Mouse (Mus musculus) lung, embryonic 16.5 days (tissue): ENCODE results near the gene Gm14214. TPM values are rescaled to one million over a fixed set of nuclear protein-coding genes. Genes with fewer than 3 reads are reported as not detected.

Source experiments
- ATAC-seq: fragments of 200-750 bp; cut with Nextera tagmentation; 2 replicates; pipeline ENCODE4 v1.8.0; 2017; ENCODE audit warnings: low read depth, mild to moderate bottlenecking, moderate library complexity
- H3K27ac ChIP-seq: fragments of 300-500 bp; sonication (generic); 2 replicates; pipeline ENCODE4 v1.5.1; 2014; ENCODE audit warnings: mild to moderate bottlenecking, control low read depth, low read length
- H3K27me3 ChIP-seq: fragments of 300-500 bp; sonication (generic); 2 replicates; pipeline ENCODE4 v1.6.1; 2014; ENCODE audit warnings: low read depth, low read length, mixed read lengths; ENCODE audit not compliant: control insufficient read depth, insufficient read depth
- H3K36me3 ChIP-seq: fragments of 300-500 bp; sonication (generic); 2 replicates; pipeline ENCODE4 v1.6.1; 2014; ENCODE audit warnings: low read length; ENCODE audit not compliant: control insufficient read depth, insufficient read depth
- H3K4me1 ChIP-seq: fragments of 300-500 bp; sonication (generic); replicated peaks from 2 replicates; pipeline ENCODE4 v1.6.1; 2014; ENCODE audit warnings: low read length, mixed read lengths; ENCODE audit not compliant: control insufficient read depth, insufficient read depth
- H3K4me2 ChIP-seq: fragments of 300-500 bp; sonication (generic); 2 replicates; pipeline ENCODE4 v1.6.1; 2014; ENCODE audit warnings: low read depth, low read length, control low read depth
- H3K4me3 ChIP-seq: fragments of 300-500 bp; sonication (generic); 2 replicates; pipeline ENCODE4 v1.5.1; 2014; ENCODE audit warnings: mild to moderate bottlenecking, low read length, control low read depth
- H3K9ac ChIP-seq: fragments of 300-500 bp; sonication (generic); 2 replicates; pipeline ENCODE4 v1.6.1; 2014; ENCODE audit warnings: low read length, control low read depth
- H3K9me3 ChIP-seq: fragments of 300-500 bp; sonication (generic); 2 replicates; pipeline ENCODE4 v1.6.1; 2016; ENCODE audit warnings: low read length; ENCODE audit not compliant: control insufficient read depth
- WGBS: fragments of 180-500 bp; shearing (Covaris S2); extraction: QIAGEN DNeasy Blood & Tissue Kit; methylation state at CpG from one replicate; pipeline ENCODE4 v1.1.7; 2014; 5-methylcytosine and 5-hydroxymethylcytosine counted together
- polyA plus RNA-seq: library from polyadenylated mRNA; unstranded; fragments of >200 nt; fragmentation: Nextera tagmentation; extraction: Ambion mirVana; gene quantifications from 2 replicates; pipeline ENCODE4 v1.2.1, GENCODE M21; 2015

Gm14214 gene
- polyA plus RNA-seq, 1 experiment from 2014 or later, result not detected

DNA sequence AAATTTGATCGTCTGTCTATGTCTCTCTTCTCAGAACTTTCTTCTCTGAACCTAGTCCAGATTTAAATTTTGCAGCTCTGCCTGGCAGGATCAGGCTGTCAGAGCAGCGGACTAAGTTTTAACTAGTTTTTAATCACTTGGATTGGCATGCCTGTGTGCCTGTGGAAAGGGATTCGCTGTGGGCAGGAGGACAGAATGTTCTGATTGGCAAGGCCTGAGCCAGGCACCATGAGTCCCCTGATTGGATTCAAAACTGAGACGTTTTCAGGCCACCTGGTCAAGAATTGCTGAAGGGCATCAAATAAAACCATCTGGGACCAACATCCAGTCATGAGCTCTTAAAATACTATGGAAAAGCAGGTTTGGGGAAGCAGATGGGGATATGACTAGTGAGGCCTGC lies 12.5 kb upstream of the Gm14214 start:
- Histone ChIP-seq H3K9me3 (no peaks in the 10 kb centered on the region), H3K9ac (no peak overlapping the region), H3K4me3 (no peak overlapping the region), H3K4me2 (no peak overlapping the region), H3K4me1 (no peaks in the 10 kb centered on the region), H3K36me3 (no peaks in the 10 kb centered on the region), H3K27me3 (no peaks in the 10 kb centered on the region), H3K27ac (no peak overlapping the region)
- WGBS, result 65% methylated on average over 4 of the region's 4 CpGs
- ATAC-seq, result no peak

GRCm38 (mm10) chr2:154779648-154780047 lies 9.8 kb upstream of the Gm14214 start:
- Histone ChIP-seq H3K27me3 (no peaks in the 10 kb centered on the region), H3K27ac (no peak overlapping the region), H3K9me3 (no peaks in the 10 kb centered on the region), H3K4me2 (no peak overlapping the region), H3K4me1 (no peaks in the 10 kb centered on the region), H3K9ac (no peak overlapping the region), H3K4me3 (no peak overlapping the region), H3K36me3 (no peaks in the 10 kb centered on the region)
- ATAC-seq, result no peak
- WGBS, result 54% methylated on average over 3 of the region's 3 CpGs

GRCm38 (mm10) chr2:154776496-154776895 lies 6.7 kb upstream of the Gm14214 start:
- no peak for ATAC-seq
- Histone ChIP-seq H3K36me3 (no peaks in the 10 kb centered on the region), H3K9ac (no peak overlapping the region), H3K27me3 (no peaks in the 10 kb centered on the region), H3K4me2 (no peak overlapping the region), H3K4me3 (no peak overlapping the region), H3K27ac (no peak overlapping the region), H3K9me3 (no peaks in the 10 kb centered on the region), H3K4me1 (no peaks in the 10 kb centered on the region)
- 68% methylated on average over 7 of the region's 7 CpGs for WGBS

DNA sequence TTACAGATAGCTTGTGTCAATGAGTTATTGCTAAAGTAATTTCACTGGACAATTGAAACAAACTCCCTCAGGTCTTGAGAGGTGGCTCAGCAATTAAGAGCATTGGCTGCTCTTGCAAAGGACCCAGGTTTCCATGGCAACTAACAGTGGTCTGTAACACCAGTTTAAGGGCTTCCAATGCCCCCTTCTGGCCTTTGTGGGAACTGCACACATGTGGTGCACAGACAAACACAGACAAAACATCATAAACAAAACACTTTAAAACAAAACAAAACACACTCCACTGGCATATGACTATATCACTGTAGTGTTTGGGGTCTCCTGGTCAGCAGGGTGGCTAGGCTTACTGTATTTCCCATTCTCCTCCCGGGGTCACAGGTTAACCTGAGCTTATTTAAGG lies 4.2 kb upstream of the Gm14214 start:
- no peaks in the 10 kb centered on the region for H3K27me3 ChIP-seq
- H3K4me3 ChIP-seq, result no peak overlapping the region
- no peak overlapping the region for H3K9ac ChIP-seq
- no peaks in the 10 kb centered on the region for H3K36me3 ChIP-seq
- no peak overlapping the region for H3K4me2 ChIP-seq
- ATAC-seq, result no peak
- 77% methylated on average over 1 of the region's 1 CpGs for WGBS
- H3K27ac ChIP-seq, result no peak overlapping the region
- no peaks in the 10 kb centered on the region for H3K9me3 ChIP-seq
- no peaks in the 10 kb centered on the region for H3K4me1 ChIP-seq

DNA sequence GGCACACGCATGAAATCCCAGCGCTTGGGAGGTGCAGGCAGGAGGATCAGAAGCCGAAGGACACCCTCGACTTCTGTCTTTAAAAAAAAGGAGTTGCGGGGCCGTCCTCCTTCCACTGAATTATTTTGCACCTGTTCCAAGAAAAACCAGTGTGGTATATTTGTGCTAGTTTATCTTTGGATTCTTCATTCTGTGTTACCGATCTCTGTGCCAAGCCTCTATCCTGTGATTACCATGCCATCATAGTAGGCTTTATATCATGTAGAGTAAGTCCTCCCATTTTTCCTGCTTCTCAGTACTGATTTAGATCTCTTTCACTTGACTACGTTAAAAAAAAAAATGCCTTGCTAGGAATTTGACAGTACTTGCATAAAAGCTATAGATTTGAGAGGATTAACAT lies 1.8 kb upstream of the Gm14214 start:
- no peak for ATAC-seq
- H3K36me3 ChIP-seq, result no peaks in the 10 kb centered on the region
- WGBS, result 71% methylated on average over 8 of the region's 8 CpGs

GRCm38 (mm10) chr2:154767051-154767450 lies 2.8 kb downstream of the Gm14214 start:
- ATAC-seq, result no peak
- Histone ChIP-seq H3K36me3 (no peaks in the 10 kb centered on the region), H3K4me2 (no peak overlapping the region), H3K27ac (no peak overlapping the region), H3K9ac (no peak overlapping the region), H3K4me1 (peaks cover 13% of the 10 kb centered on the region), H3K4me3 (no peak overlapping the region), H3K9me3 (no peaks in the 10 kb centered on the region), H3K27me3 (no peaks in the 10 kb centered on the region)
- WGBS, result 84% methylated on average over 6 of the region's 6 CpGs

More for the DNA sequence above, 1.8 kb upstream of the Gm14214 start:
- H3K9me3 ChIP-seq, result no peaks in the 10 kb centered on the region
- no peaks in the 10 kb centered on the region for H3K4me1 ChIP-seq
- H3K4me2 ChIP-seq, result no peak overlapping the region
- no peak overlapping the region for H3K9ac ChIP-seq
- H3K27ac ChIP-seq, result no peak overlapping the region
- H3K4me3 ChIP-seq, result no peak overlapping the region
- no peaks in the 10 kb centered on the region for H3K27me3 ChIP-seq

GRCm38 (mm10) chr2:154765554-154766008 lies 4.2 kb downstream of the Gm14214 start:
- Histone ChIP-seq H3K9ac (no peak overlapping the region), H3K9me3 (no peaks in the 10 kb centered on the region), H3K27me3 (no peaks in the 10 kb centered on the region), H3K27ac (no peak overlapping the region), H3K36me3 (no peaks in the 10 kb centered on the region), H3K4me3 (no peak overlapping the region), H3K4me2 (0 out of 2 replicates have a peak overlapping the region, but pooled peaks have one; percentile 14), H3K4me1 (peaks cover 13% of the 10 kb centered on the region)
- peak; percentile 88 for ATAC-seq
- WGBS, result 36% methylated on average over 8 of the region's 8 CpGs

DNA sequence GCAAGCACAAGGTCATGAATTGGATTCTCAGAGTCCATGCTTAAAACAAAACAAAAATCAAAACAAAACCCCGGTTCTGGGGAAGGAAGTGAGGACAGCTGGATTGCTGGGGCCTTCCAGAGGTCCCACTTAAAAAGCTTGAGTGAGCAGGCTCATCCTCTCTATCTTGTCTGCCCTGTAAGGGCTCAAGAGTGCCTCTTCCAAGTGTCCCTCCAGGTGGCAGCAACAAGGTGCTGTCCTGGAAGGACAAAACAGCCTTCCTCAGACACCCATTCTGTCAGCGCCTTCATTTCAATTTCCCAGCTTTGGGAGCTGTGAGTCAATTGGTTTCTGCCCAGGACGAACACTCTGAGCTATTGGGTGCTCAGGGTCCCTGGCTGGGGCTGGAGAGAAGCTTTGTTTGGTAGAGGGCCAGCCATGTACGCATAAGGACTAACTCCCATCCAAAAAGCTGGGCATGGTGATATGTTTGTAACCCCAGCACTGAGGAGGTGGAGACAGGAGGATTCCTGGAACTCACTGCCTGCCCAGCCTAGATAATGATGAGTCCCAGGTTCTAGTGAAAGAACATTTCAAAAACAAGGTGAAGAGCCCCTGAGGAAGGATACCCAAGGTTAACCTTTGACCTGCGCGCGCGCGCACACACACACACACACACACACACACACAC lies 4.9 kb downstream of the Gm14214 start:
- Histone ChIP-seq H3K9me3 (no peaks in the 10 kb centered on the region), H3K27ac (0 out of 2 replicates have a peak overlapping the region, but pooled peaks have one; percentile 31), H3K4me2 (no peak overlapping the region), H3K4me1 (peaks cover 13% of the 10 kb centered on the region), H3K36me3 (no peaks in the 10 kb centered on the region), H3K9ac (no peak overlapping the region), H3K4me3 (no peak overlapping the region), H3K27me3 (no peaks in the 10 kb centered on the region)
- 67% methylated on average over 8 of the region's 9 CpGs for WGBS
- peak; percentile 29; the same call in 1 of the 2 replicates for ATAC-seq

DNA sequence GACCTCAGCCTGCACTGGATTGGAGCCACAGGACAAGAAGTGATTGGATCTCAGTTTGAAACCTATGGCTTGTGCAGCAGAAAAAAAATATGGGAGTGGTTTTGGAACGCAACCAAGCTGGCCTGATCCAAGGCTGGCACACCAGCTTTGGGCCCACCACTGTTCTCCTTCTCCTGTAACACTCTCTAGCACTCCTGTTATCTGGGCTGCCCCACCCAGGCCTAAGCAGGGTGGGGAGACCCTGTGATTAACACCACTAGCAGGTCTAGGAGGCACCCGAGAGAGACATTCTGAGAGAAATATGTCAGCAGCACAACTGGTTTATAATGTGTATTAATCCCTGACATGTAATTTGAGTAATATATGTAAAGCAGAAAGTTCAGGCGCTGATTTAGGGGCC lies 6.6 kb downstream of the Gm14214 start:
- H3K27me3 ChIP-seq, result no peaks in the 10 kb centered on the region
- no peak overlapping the region for H3K4me3 ChIP-seq
- ATAC-seq, result no peak
- peaks cover 13% of the 10 kb centered on the region for H3K4me1 ChIP-seq
- H3K4me2 ChIP-seq, result no peak overlapping the region
- no peaks in the 10 kb centered on the region for H3K36me3 ChIP-seq
- no peak overlapping the region for H3K27ac ChIP-seq
- H3K9ac ChIP-seq, result no peak overlapping the region
- H3K9me3 ChIP-seq, result no peaks in the 10 kb centered on the region
- WGBS, result 63% methylated on average over 3 of the region's 3 CpGs
